Mouse (Mus musculus): ENCODE measurements around the gene Zfp644. TPM values are rescaled to one million over a fixed set of nuclear protein-coding genes. Genes with fewer than 3 reads are reported as not detected.

The Zfp644 gene
- polyA plus RNA-seq, 1 experiment from 2014 or later = 82.8 TPM

GRCm38 (mm10) chr5:106599482-106599881 is 97.6 kb downstream of the Zfp644 start:
- H3K4me3 ChIP-seq (ENCODE audit: low read depth, low read length) = no peak overlapping the region
- no peaks in the 10 kb centered on the region for H3K27me3 ChIP-seq (ENCODE audit: control insufficient read depth, insufficient read depth, low read length)
- H3K9ac ChIP-seq (ENCODE audit: low read depth, low read length) = no peak overlapping the region
- no peaks in the 10 kb centered on the region for H3K4me1 ChIP-seq (ENCODE audit: control insufficient read depth, insufficient read depth, low read length)
- ATAC-seq (replicated peaks; ENCODE audit: insufficient number of reproducible peaks, low FRiP score, low TSS enrichment) = no peak
- H3K36me3 ChIP-seq (ENCODE audit: control insufficient read depth, insufficient read depth, low read length) = no peaks in the 10 kb centered on the region; the same call in 1 of the 2 replicates
- no peak overlapping the region for H3K4me2 ChIP-seq
- 90% methylated on average over 8 of the region's 8 CpGs for WGBS (ENCODE audit: insufficient replicate concordance)
- no peaks in the 10 kb centered on the region for H3K9me3 ChIP-seq (replicated peaks; ENCODE audit: control insufficient read depth, low read length)
- no peak overlapping the region for H3K27ac ChIP-seq (ENCODE audit: low read depth, low read length)

- no peak for ATAC-seq (replicated peaks; ENCODE audit: insufficient number of reproducible peaks, low FRiP score, low TSS enrichment)
- no peak overlapping the region for H3K27ac ChIP-seq (ENCODE audit: low read depth, low read length)
- whole genome bisulfite sequencing (ENCODE audit: insufficient replicate concordance) = 95% methylated on average over 2 of the region's 2 CpGs
Measured at GRCm38 (mm10) chr5:106597472-106597871, 99.6 kb downstream of the Zfp644 start.

GRCm38 (mm10) chr5:106594388-106594787 is 102.7 kb downstream of the Zfp644 start:
- no peaks in the 10 kb centered on the region for H3K27me3 ChIP-seq (ENCODE audit: control insufficient read depth, insufficient read depth, low read length)
- H3K4me2 ChIP-seq = no peak overlapping the region
- no peaks in the 10 kb centered on the region for H3K4me1 ChIP-seq (ENCODE audit: control insufficient read depth, insufficient read depth, low read length)
- H3K27ac ChIP-seq (ENCODE audit: low read depth, low read length) = no peak overlapping the region
- H3K9ac ChIP-seq (ENCODE audit: low read depth, low read length) = no peak overlapping the region
- no peak overlapping the region for H3K4me3 ChIP-seq (ENCODE audit: low read depth, low read length)
- ATAC-seq (replicated peaks; ENCODE audit: insufficient number of reproducible peaks, low FRiP score, low TSS enrichment) = no peak
- H3K36me3 ChIP-seq (ENCODE audit: control insufficient read depth, insufficient read depth, low read length) = no peaks in the 10 kb centered on the region
- no peaks in the 10 kb centered on the region for H3K9me3 ChIP-seq (replicated peaks; ENCODE audit: control insufficient read depth, low read length)

More at GRCm38 (mm10) chr5:106597472-106597871, 99.6 kb downstream of the Zfp644 start:
- no peaks in the 10 kb centered on the region for H3K4me1 ChIP-seq (ENCODE audit: control insufficient read depth, insufficient read depth, low read length)
- no peak overlapping the region for H3K9ac ChIP-seq (ENCODE audit: low read depth, low read length)
- no peaks in the 10 kb centered on the region for H3K9me3 ChIP-seq (replicated peaks; ENCODE audit: control insufficient read depth, low read length)
- H3K27me3 ChIP-seq (ENCODE audit: control insufficient read depth, insufficient read depth, low read length) = no peaks in the 10 kb centered on the region
- no peak overlapping the region for H3K4me2 ChIP-seq
- no peaks in the 10 kb centered on the region; the same call in 1 of the 2 replicates for H3K36me3 ChIP-seq (ENCODE audit: control insufficient read depth, insufficient read depth, low read length)
- H3K4me3 ChIP-seq (ENCODE audit: low read depth, low read length) = no peak overlapping the region

GRCm38 (mm10) chr5:106590686-106591085 is 106.4 kb downstream of the Zfp644 start:
- no peaks in the 10 kb centered on the region for H3K27me3 ChIP-seq (ENCODE audit: control insufficient read depth, insufficient read depth, low read length)
- no peaks in the 10 kb centered on the region for H3K36me3 ChIP-seq (ENCODE audit: control insufficient read depth, insufficient read depth, low read length)
- ATAC-seq (replicated peaks; ENCODE audit: insufficient number of reproducible peaks, low FRiP score, low TSS enrichment) = no peak
- no peak overlapping the region for H3K4me3 ChIP-seq (ENCODE audit: low read depth, low read length)
- WGBS (ENCODE audit: insufficient replicate concordance) = 84% methylated on average over 5 of the region's 5 CpGs
- H3K27ac ChIP-seq (ENCODE audit: low read depth, low read length) = no peak overlapping the region
- no peak overlapping the region for H3K9ac ChIP-seq (ENCODE audit: low read depth, low read length)
- no peak overlapping the region for H3K4me2 ChIP-seq
- H3K4me1 ChIP-seq (ENCODE audit: control insufficient read depth, insufficient read depth, low read length) = no peaks in the 10 kb centered on the region
- H3K9me3 ChIP-seq (replicated peaks; ENCODE audit: control insufficient read depth, low read length) = no peaks in the 10 kb centered on the region

GRCm38 (mm10) chr5:106589670-106590069 is 107.4 kb downstream of the Zfp644 start:
- no peak for ATAC-seq (replicated peaks; ENCODE audit: insufficient number of reproducible peaks, low FRiP score, low TSS enrichment)
- Histone ChIP-seq H3K27ac (ENCODE audit: low read depth, low read length) (no peak overlapping the region), H3K4me2 (no peak overlapping the region), H3K4me3 (ENCODE audit: low read depth, low read length) (no peak overlapping the region), H3K27me3 (ENCODE audit: control insufficient read depth, insufficient read depth, low read length) (no peaks in the 10 kb centered on the region), H3K36me3 (ENCODE audit: control insufficient read depth, insufficient read depth, low read length) (no peaks in the 10 kb centered on the region), H3K9ac (ENCODE audit: low read depth, low read length) (no peak overlapping the region), H3K9me3 (replicated peaks; ENCODE audit: control insufficient read depth, low read length) (no peaks in the 10 kb centered on the region), H3K4me1 (ENCODE audit: control insufficient read depth, insufficient read depth, low read length) (no peaks in the 10 kb centered on the region)
- WGBS (ENCODE audit: insufficient replicate concordance) = 92% methylated on average over 11 of the region's 11 CpGs

- WGBS (ENCODE audit: insufficient replicate concordance) = 84% methylated on average over 9 of the region's 9 CpGs
- Histone ChIP-seq H3K4me3 (ENCODE audit: low read depth, low read length) (no peak overlapping the region), H3K4me2 (no peak overlapping the region), H3K27ac (ENCODE audit: low read depth, low read length) (no peak overlapping the region), H3K36me3 (ENCODE audit: control insufficient read depth, insufficient read depth, low read length) (no peaks in the 10 kb centered on the region), H3K4me1 (ENCODE audit: control insufficient read depth, insufficient read depth, low read length) (no peaks in the 10 kb centered on the region), H3K27me3 (ENCODE audit: control insufficient read depth, insufficient read depth, low read length) (no peaks in the 10 kb centered on the region), H3K9ac (ENCODE audit: low read depth, low read length) (no peak overlapping the region), H3K9me3 (replicated peaks; ENCODE audit: control insufficient read depth, low read length) (no peaks in the 10 kb centered on the region)
- ATAC-seq (replicated peaks; ENCODE audit: insufficient number of reproducible peaks, low FRiP score, low TSS enrichment) = no peak
Measured at GRCm38 (mm10) chr5:106589006-106589405, 108.1 kb downstream of the Zfp644 start.

GRCm38 (mm10) chr5:106580943-106581342 is 116.1 kb downstream of the Zfp644 start:
- WGBS (ENCODE audit: insufficient replicate concordance) = 68% methylated on average over 7 of the region's 7 CpGs
- H3K9ac ChIP-seq (ENCODE audit: low read depth, low read length) = no peak overlapping the region
- H3K36me3 ChIP-seq (ENCODE audit: control insufficient read depth, insufficient read depth, low read length) = no peaks in the 10 kb centered on the region
- no peak for ATAC-seq (replicated peaks; ENCODE audit: insufficient number of reproducible peaks, low FRiP score, low TSS enrichment)
- no peaks in the 10 kb centered on the region; the same call in 1 of the 2 replicates for H3K27me3 ChIP-seq (ENCODE audit: control insufficient read depth, insufficient read depth, low read length)
- H3K4me2 ChIP-seq = no peak overlapping the region
- no peak overlapping the region for H3K27ac ChIP-seq (ENCODE audit: low read depth, low read length)
- H3K4me1 ChIP-seq (ENCODE audit: control insufficient read depth, insufficient read depth, low read length) = no peaks in the 10 kb centered on the region
- no peak overlapping the region for H3K4me3 ChIP-seq (ENCODE audit: low read depth, low read length)
- H3K9me3 ChIP-seq (replicated peaks; ENCODE audit: control insufficient read depth, low read length) = no peaks in the 10 kb centered on the region

- no peak for ATAC-seq (replicated peaks; ENCODE audit: insufficient number of reproducible peaks, low FRiP score, low TSS enrichment)
Measured at GRCm38 (mm10) chr5:106577237-106577888, 119.7 kb downstream of the Zfp644 start.

GRCm38 (mm10) chr5:106575098-106575497 is 122.0 kb downstream of the Zfp644 start:
- ATAC-seq (replicated peaks; ENCODE audit: insufficient number of reproducible peaks, low FRiP score, low TSS enrichment) = no peak
- H3K4me1 ChIP-seq (ENCODE audit: control insufficient read depth, insufficient read depth, low read length) = no peaks in the 10 kb centered on the region
- no peak overlapping the region for H3K27ac ChIP-seq (ENCODE audit: low read depth, low read length)
- peaks cover 6% of the 10 kb centered on the region; the same call in 1 of the 2 replicates for H3K27me3 ChIP-seq (ENCODE audit: control insufficient read depth, insufficient read depth, low read length)
- no peaks in the 10 kb centered on the region for H3K36me3 ChIP-seq (ENCODE audit: control insufficient read depth, insufficient read depth, low read length)
- H3K4me3 ChIP-seq (ENCODE audit: low read depth, low read length) = peak overlapping the region; percentile 59; the same call in 1 of the 2 replicates
- WGBS (ENCODE audit: insufficient replicate concordance) = 21% methylated on average over 4 of the region's 4 CpGs
- H3K4me2 ChIP-seq = peak overlapping the region; percentile 100
- no peak overlapping the region for H3K9ac ChIP-seq (ENCODE audit: low read depth, low read length)
- H3K9me3 ChIP-seq (replicated peaks; ENCODE audit: control insufficient read depth, low read length) = no peaks in the 10 kb centered on the region

More at GRCm38 (mm10) chr5:106577237-106577888, 119.7 kb downstream of the Zfp644 start:
- no peak overlapping the region for H3K4me2 ChIP-seq
- no peaks in the 10 kb centered on the region for H3K9me3 ChIP-seq (replicated peaks; ENCODE audit: control insufficient read depth, low read length)
- no peaks in the 10 kb centered on the region for H3K4me1 ChIP-seq (ENCODE audit: control insufficient read depth, insufficient read depth, low read length)
- no peak overlapping the region for H3K27ac ChIP-seq (ENCODE audit: low read depth, low read length)
- H3K9ac ChIP-seq (ENCODE audit: low read depth, low read length) = no peak overlapping the region
- H3K36me3 ChIP-seq (ENCODE audit: control insufficient read depth, insufficient read depth, low read length) = no peaks in the 10 kb centered on the region
- WGBS (ENCODE audit: insufficient replicate concordance) = 74% methylated on average over 9 of the region's 9 CpGs
- H3K4me3 ChIP-seq (ENCODE audit: low read depth, low read length) = no peak overlapping the region
- peaks cover 6% of the 10 kb centered on the region; the same call in 1 of the 2 replicates for H3K27me3 ChIP-seq (ENCODE audit: control insufficient read depth, insufficient read depth, low read length)

All from heart, embryonic 11.5 days (tissue).